Mouse (Mus musculus) kidney, postnatal 10 days (tissue): ENCODE measurements around the gene Sez6l.

ENCODE experiments used
- DNase-seq: peaks from one replicate; pipeline ENCODE4 v3.0.0; 2021; ENCODE audit warnings: mixed read lengths

Sez6l gene

GRCm38 (mm10) chr5:112382042-112382441, 194.9 kb downstream of the Sez6l start:
- DNase-seq = no peak

- no peak for DNase-seq
Observed at GRCm38 (mm10) chr5:112381154-112381553, 195.8 kb downstream of the Sez6l start.

- no peak for DNase-seq
Observed at GRCm38 (mm10) chr5:112378716-112379115, 198.3 kb downstream of the Sez6l start.

GRCm38 (mm10) chr5:112377380-112377779, 199.6 kb downstream of the Sez6l start:
- DNase-seq = no peak

GRCm38 (mm10) chr5:112376111-112376510, 200.9 kb downstream of the Sez6l start:
- no peak for DNase-seq

GRCm38 (mm10) chr5:112371933-112372332, 205.1 kb downstream of the Sez6l start:
- DNase-seq = no peak

- DNase-seq = no peak
Observed at GRCm38 (mm10) chr5:112370236-112370813, 206.7 kb downstream of the Sez6l start.

GRCm38 (mm10) chr5:112369326-112369725, 207.7 kb downstream of the Sez6l start:
- no peak for DNase-seq
